Mouse (Mus musculus) c-Kit-positive CD71-positive TER-119-positive erythroid progenitor cells, embryonic 14.5 days (primary cell): ENCODE data around the gene Nrg4.

Experiments
- DNase-seq: peaks from one replicate; pipeline ENCODE4 v3.0.0-alpha.2; 2013; ENCODE audit warnings: low spot score

The Nrg4 gene

GRCm38 (mm10) chr9:55215056-55215455, 111.6 kb downstream of the Nrg4 start:
- DNase-seq, result no peak

GRCm38 (mm10) chr9:55213396-55213795, 113.2 kb downstream of the Nrg4 start:
- no peak for DNase-seq

GRCm38 (mm10) chr9:55211611-55212010, 115.0 kb downstream of the Nrg4 start:
- DNase-seq, result no peak

GRCm38 (mm10) chr9:55208790-55209481, 117.7 kb downstream of the Nrg4 start, which contains the start of gene Fbxo22:
TSS of gene Fbxo22 (plus strand) at chr9:55208925.
- DNase-seq, result peak; percentile 76

GRCm38 (mm10) chr9:55208458-55208789, 118.2 kb downstream of the Nrg4 start:
- peak; percentile 9 for DNase-seq

GRCm38 (mm10) chr9:55199348-55199747, 127.3 kb downstream of the Nrg4 start:
- DNase-seq, result no peak

- no peak for DNase-seq
Measured at GRCm38 (mm10) chr9:55198260-55198659, 128.4 kb downstream of the Nrg4 start.

GRCm38 (mm10) chr9:55195876-55196275, 130.8 kb downstream of the Nrg4 start:
- no peak for DNase-seq

GRCm38 (mm10) chr9:55174235-55174634, 152.4 kb downstream of the Nrg4 start:
- no peak for DNase-seq

GRCm38 (mm10) chr9:55172195-55172685, 154.4 kb downstream of the Nrg4 start:
- DNase-seq, result no peak

- peak; percentile 22 for DNase-seq
Measured at GRCm38 (mm10) chr9:55170655-55171412, 155.8 kb downstream of the Nrg4 start.
